Mouse (Mus musculus): ENCODE measurements around the gene Slc12a5. TPM values are rescaled to one million over a fixed set of nuclear protein-coding genes. Genes with fewer than 3 reads are reported as not detected.
A peak's percentile ranks its signal among the peaks of the same experiment; 100 is the strongest.

Slc12a5 gene
- polyA plus RNA-seq, 1 experiment from 2014 or later, result 0.39 TPM

GRCm38 (mm10) chr2:164951745-164952144, 8.9 kb upstream of the Slc12a5 start:
- WGBS (ENCODE audit: insufficient replicate concordance), result 72% methylated on average over 4 of the region's 4 CpGs
- Histone ChIP-seq H3K9me3 (ENCODE audit: low read length) (no peaks in the 10 kb centered on the region), H3K9ac (replicated peaks) (no peak overlapping the region), H3K27ac (ENCODE audit: low read depth) (no peak overlapping the region), H3K4me2 (ENCODE audit: low read depth, low read length) (no peak overlapping the region), H3K4me3 (ENCODE audit: low read depth, low read length) (no peak overlapping the region; the same call in 1 of the 2 replicates), H3K36me3 (replicated peaks; ENCODE audit: insufficient read depth, low read length) (no peaks in the 10 kb centered on the region), H3K27me3 (ENCODE audit: insufficient read depth, low read length) (peaks cover 66% of the 10 kb centered on the region), H3K4me1 (ENCODE audit: insufficient read depth) (no peaks in the 10 kb centered on the region)
- no peak for TF ChIP-seq EP300 (IDR thresholded peaks at IDR 0.05; ENCODE audit: low read depth)
- peak; percentile 49 for TF ChIP-seq CTCF (IDR thresholded peaks at IDR 0.05; ENCODE audit: low read depth)
- no peak for ATAC-seq
- DNase-seq, result no peak

DNA sequence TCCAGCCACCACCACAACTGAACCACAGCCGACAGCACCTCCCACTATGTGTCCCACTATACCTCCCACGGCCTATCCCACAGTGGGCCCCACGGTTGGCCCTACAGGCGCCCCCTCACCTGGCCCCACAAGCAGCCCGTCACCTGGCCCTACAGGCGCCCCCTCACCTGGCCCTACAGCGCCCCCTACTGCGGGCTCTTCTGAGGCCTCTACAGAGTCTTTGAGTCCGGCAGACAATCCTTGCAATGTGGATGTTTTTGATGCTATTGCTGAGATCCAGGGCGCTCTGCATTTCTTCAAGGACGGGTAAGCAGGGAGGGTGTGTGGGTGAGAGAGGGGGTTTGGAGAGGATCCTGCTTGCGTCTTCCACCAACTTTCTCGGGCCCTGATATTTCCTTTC, 8.2 kb upstream of the Slc12a5 start:
- ATAC-seq, result no peak
- Histone ChIP-seq H3K9ac (replicated peaks) (no peak overlapping the region), H3K9me3 (ENCODE audit: low read length) (no peaks in the 10 kb centered on the region), H3K27me3 (ENCODE audit: insufficient read depth, low read length) (peaks cover 61% of the 10 kb centered on the region), H3K4me2 (ENCODE audit: low read depth, low read length) (peak overlapping the region; percentile 15; the same call in 1 of the 2 replicates), H3K4me1 (ENCODE audit: insufficient read depth) (no peaks in the 10 kb centered on the region), H3K4me3 (ENCODE audit: low read depth, low read length) (peak overlapping the region; percentile 6; the same call in 1 of the 2 replicates), H3K36me3 (replicated peaks; ENCODE audit: insufficient read depth, low read length) (no peaks in the 10 kb centered on the region), H3K27ac (ENCODE audit: low read depth) (no peak overlapping the region)
- DNase-seq, result peak; percentile 45
- TF ChIP-seq EP300 (IDR thresholded peaks at IDR 0.05; ENCODE audit: low read depth) (no peak), CTCF (IDR thresholded peaks at IDR 0.05; ENCODE audit: low read depth) (peak; percentile 36; the same call in 1 of the 2 replicates)
- WGBS (ENCODE audit: insufficient replicate concordance), result 34% methylated on average over 13 of the region's 13 CpGs

GRCm38 (mm10) chr2:164953224-164953623, 7.4 kb upstream of the Slc12a5 start:
- no peak overlapping the region for H3K27ac ChIP-seq (ENCODE audit: low read depth)
- no peak overlapping the region for H3K9ac ChIP-seq (replicated peaks)
- H3K4me1 ChIP-seq (ENCODE audit: insufficient read depth), result no peaks in the 10 kb centered on the region
- peaks cover 54% of the 10 kb centered on the region for H3K27me3 ChIP-seq (ENCODE audit: insufficient read depth, low read length)
- H3K9me3 ChIP-seq (ENCODE audit: low read length), result no peaks in the 10 kb centered on the region
- H3K4me2 ChIP-seq (ENCODE audit: low read depth, low read length), result peak overlapping the region; percentile 15
- no peaks in the 10 kb centered on the region for H3K36me3 ChIP-seq (replicated peaks; ENCODE audit: insufficient read depth, low read length)
- WGBS (ENCODE audit: insufficient replicate concordance), result under 1% methylated on average over 21 of the region's 21 CpGs
- peak; percentile 74 for ATAC-seq
- no peak for TF ChIP-seq EP300 (IDR thresholded peaks at IDR 0.05; ENCODE audit: low read depth)
- peak; percentile 95 for TF ChIP-seq CTCF (IDR thresholded peaks at IDR 0.05; ENCODE audit: low read depth)
- H3K4me3 ChIP-seq (ENCODE audit: low read depth, low read length), result no peak overlapping the region
- peak; percentile 87 for DNase-seq

- Histone ChIP-seq H3K27ac (ENCODE audit: low read depth) (no peak overlapping the region), H3K36me3 (replicated peaks; ENCODE audit: insufficient read depth, low read length) (no peaks in the 10 kb centered on the region), H3K4me1 (ENCODE audit: insufficient read depth) (peaks cover 3% of the 10 kb centered on the region), H3K9me3 (ENCODE audit: low read length) (no peaks in the 10 kb centered on the region), H3K9ac (replicated peaks) (no peak overlapping the region), H3K4me3 (ENCODE audit: low read depth, low read length) (no peak overlapping the region), H3K4me2 (ENCODE audit: low read depth, low read length) (no peak overlapping the region), H3K27me3 (ENCODE audit: insufficient read depth, low read length) (peaks cover 34% of the 10 kb centered on the region)
- 67% methylated on average over 4 of the region's 4 CpGs for WGBS (ENCODE audit: insufficient replicate concordance)
- DNase-seq (no peak), ATAC-seq (no peak)
- TF ChIP-seq CTCF (IDR thresholded peaks at IDR 0.05; ENCODE audit: low read depth) (0 out of 2 replicates have a peak, but pooled peaks have one; percentile 12), EP300 (IDR thresholded peaks at IDR 0.05; ENCODE audit: low read depth) (no peak)
Observed at GRCm38 (mm10) chr2:164955725-164956124, 4.9 kb upstream of the Slc12a5 start.

GRCm38 (mm10) chr2:164956195-164956594, 4.4 kb upstream of the Slc12a5 start:
- Histone ChIP-seq H3K9me3 (ENCODE audit: low read length) (no peaks in the 10 kb centered on the region), H3K4me1 (ENCODE audit: insufficient read depth) (peaks cover 3% of the 10 kb centered on the region), H3K9ac (replicated peaks) (no peak overlapping the region), H3K27ac (ENCODE audit: low read depth) (no peak overlapping the region), H3K4me3 (ENCODE audit: low read depth, low read length) (no peak overlapping the region), H3K27me3 (ENCODE audit: insufficient read depth, low read length) (peaks cover 32% of the 10 kb centered on the region), H3K4me2 (ENCODE audit: low read depth, low read length) (no peak overlapping the region), H3K36me3 (replicated peaks; ENCODE audit: insufficient read depth, low read length) (no peaks in the 10 kb centered on the region)
- TF ChIP-seq CTCF (IDR thresholded peaks at IDR 0.05; ENCODE audit: low read depth) (no peak), EP300 (IDR thresholded peaks at IDR 0.05; ENCODE audit: low read depth) (no peak)
- ATAC-seq (no peak), DNase-seq (no peak)
- 55% methylated on average over 5 of the region's 5 CpGs for WGBS (ENCODE audit: insufficient replicate concordance)

GRCm38 (mm10) chr2:164957548-164958315, 2.9 kb upstream of the Slc12a5 start:
- DNase-seq (no peak), ATAC-seq (no peak)
- peak; percentile 33 for TF ChIP-seq CTCF (IDR thresholded peaks at IDR 0.05; ENCODE audit: low read depth)
- TF ChIP-seq EP300 (IDR thresholded peaks at IDR 0.05; ENCODE audit: low read depth), result no peak
- no peaks in the 10 kb centered on the region for H3K9me3 ChIP-seq (ENCODE audit: low read length)
- WGBS (ENCODE audit: insufficient replicate concordance), result 62% methylated on average over 9 of the region's 9 CpGs
- H3K27ac ChIP-seq (ENCODE audit: low read depth), result no peak overlapping the region
- H3K36me3 ChIP-seq (replicated peaks; ENCODE audit: insufficient read depth, low read length), result no peaks in the 10 kb centered on the region
- no peak overlapping the region for H3K4me2 ChIP-seq (ENCODE audit: low read depth, low read length)
- no peak overlapping the region for H3K4me3 ChIP-seq (ENCODE audit: low read depth, low read length)
- H3K27me3 ChIP-seq (ENCODE audit: insufficient read depth, low read length), result peaks cover 26% of the 10 kb centered on the region
- H3K9ac ChIP-seq (replicated peaks), result no peak overlapping the region
- peaks cover 3% of the 10 kb centered on the region for H3K4me1 ChIP-seq (ENCODE audit: insufficient read depth)
